Mouse (Mus musculus) heart, embryonic 14.5 days (tissue): Measurements from ENCODE around the gene Olfr70. TPM values are rescaled to one million over a fixed set of nuclear protein-coding genes. Genes with fewer than 3 reads are reported as not detected.

Source experiments
- ATAC-seq: fragments of 200-750 bp; cut with Nextera tagmentation; 2 replicates; pipeline ENCODE4 v1.8.0; 2017; ENCODE audit warnings: low read depth, moderate TSS enrichment; ENCODE audit not compliant: insufficient number of reproducible peaks, insufficient read depth, low FRiP score
- H3K27ac ChIP-seq, 2 experiments: fragments of 200-500 bp in 1 of 2; fragments of 300-500 bp in 1 of 2; sonication (generic) in 1 of 2; replicated peaks in 1 of 2; 2 replicates each; pipeline ENCODE4 v1.5.1; 2012 to 2014; ENCODE audit warnings: low read depth in 2 of 2, low read length in 2 of 2, control low read depth in 1 of 2, mild to moderate bottlenecking in 1 of 2, mixed read lengths in 1 of 2; ENCODE audit not compliant: control insufficient read depth in 1 of 2, insufficient read depth in 1 of 2
- H3K27me3 ChIP-seq: fragments of 300-500 bp; sonication (generic); 2 replicates; pipeline ENCODE4 v1.6.1; 2014; ENCODE audit warnings: mild to moderate bottlenecking, low read length, control low read depth; ENCODE audit not compliant: control insufficient read depth, insufficient read depth
- H3K36me3 ChIP-seq: fragments of 300-500 bp; sonication (generic); 2 replicates; pipeline ENCODE4 v1.6.1; 2014; ENCODE audit warnings: mild to moderate bottlenecking, control low read depth, low read length, mixed read lengths; ENCODE audit not compliant: control insufficient read depth, insufficient read depth
- H3K4me1 ChIP-seq, 2 experiments: fragments of 200-500 bp in 1 of 2; fragments of 300-500 bp in 1 of 2; sonication (generic) in 1 of 2; 2 replicates each; pipeline ENCODE4 v1.6.1; 2012 to 2014; ENCODE audit warnings: low read length in 2 of 2, control low read depth in 1 of 2, mixed read lengths in 1 of 2; ENCODE audit not compliant: control insufficient read depth in 2 of 2, insufficient read depth in 2 of 2
- H3K4me2 ChIP-seq: fragments of 300-500 bp; sonication (generic); 2 replicates; pipeline ENCODE4 v1.6.1; 2014; ENCODE audit warnings: mild to moderate bottlenecking, low read length
- H3K4me3 ChIP-seq, 2 experiments: fragments of 200-500 bp in 1 of 2; fragments of 300-500 bp in 1 of 2; sonication (generic) in 1 of 2; 2 replicates each; pipeline ENCODE4 v1.5.1; 2012 to 2014; ENCODE audit warnings: low read length in 2 of 2, mild to moderate bottlenecking in 2 of 2, control low read depth in 1 of 2, low read depth in 1 of 2, moderate library complexity in 1 of 2; ENCODE audit not compliant: control insufficient read depth in 1 of 2, insufficient read depth in 1 of 2
- H3K9ac ChIP-seq: fragments of 300-500 bp; sonication (generic); 2 replicates; pipeline ENCODE4 v1.6.1; 2014; ENCODE audit warnings: mild to moderate bottlenecking, low read length
- H3K9me3 ChIP-seq: fragments of 300-500 bp; sonication (generic); 2 replicates; pipeline ENCODE4 v1.6.1; 2016; ENCODE audit warnings: low read length, control low read depth; ENCODE audit not compliant: control insufficient read depth
- WGBS: fragments of 180-500 bp; shearing (Covaris S2); extraction: QIAGEN DNeasy Blood & Tissue Kit; methylation state at CpG from one replicate; pipeline ENCODE4 v1.1.7; 2014; 5-methylcytosine and 5-hydroxymethylcytosine counted together
- polyA plus RNA-seq: library from polyadenylated mRNA; unstranded; fragments of >200 nt; fragmentation: Nextera tagmentation; extraction: Ambion mirVana; gene quantifications from 2 replicates; pipeline ENCODE4 v1.2.1, GENCODE M21; 2014

The Olfr70 gene
- polyA plus RNA-seq, 1 experiment from 2014 or later = not detected

- Histone ChIP-seq H3K4me1 (peaks cover 12 to 26% of the 10 kb centered on the region in 2 experiments), H3K27me3 (peaks cover 21% of the 10 kb centered on the region), H3K36me3 (peaks cover under 1% of the 10 kb centered on the region; the same call in 1 of the 2 replicates), H3K4me3 (peak overlapping the region; percentile 71 to 73), H3K27ac (peak overlapping the region in 1 of 2 experiments; percentile 62; a peak in 2 of 4 replicates), H3K4me2 (peak overlapping the region; percentile 69), H3K9ac (peak overlapping the region; percentile 86), H3K9me3 (no peaks in the 10 kb centered on the region)
- ATAC-seq = peak; percentile 77
- 3% methylated on average over 20 of the region's 25 CpGs for WGBS
Observed at GRCm38 (mm10) chr4:43669428-43669794, 31.2 kb downstream of the Olfr70 start.

- Histone ChIP-seq H3K27ac (peak within 1 kb of the TSS in 1 of 2 experiments; percentile 62; a peak in 2 of 4 replicates), H3K9me3 (no peaks in the 10 kb centered on the region), H3K9ac (peak within 1 kb of the TSS; percentile 86), H3K4me2 (peak within 1 kb of the TSS; percentile 69), H3K4me1 (peaks cover 12 to 26% of the 10 kb centered on the region in 2 experiments), H3K4me3 (peak within 1 kb of the TSS; percentile 71 to 73), H3K27me3 (peaks cover 23% of the 10 kb centered on the region), H3K36me3 (no peaks in the 10 kb centered on the region; the same call in 1 of the 2 replicates)
- 1% methylated on average over 28 of the region's 41 CpGs for WGBS
- ATAC-seq = peak; percentile 89
Observed at GRCm38 (mm10) chr4:43668782-43669427, 31.7 kb downstream of the Olfr70 start, which contains the start of the genes Tmem8b and Fam221b. Gene Tmem8b (plus strand): TSS chr4:43668971. Gene Fam221b (minus strand): TSS chr4:43669145.

GRCm38 (mm10) chr4:43666412-43666811 is 34.2 kb downstream of the Olfr70 start:
- no peak overlapping the region for H3K9ac ChIP-seq
- no peak overlapping the region for H3K4me3 ChIP-seq
- no peak overlapping the region for H3K4me2 ChIP-seq
- H3K4me1 ChIP-seq = peaks cover 5 to 17% of the 10 kb centered on the region in 2 experiments; a peak in 3 of 4 replicates
- WGBS = 10% methylated on average over 4 of the region's 4 CpGs
- peaks cover 42% of the 10 kb centered on the region for H3K27me3 ChIP-seq
- H3K27ac ChIP-seq = no peak overlapping the region
- H3K36me3 ChIP-seq = no peaks in the 10 kb centered on the region
- no peaks in the 10 kb centered on the region for H3K9me3 ChIP-seq
- ATAC-seq = no peak

GRCm38 (mm10) chr4:43657146-43657545 is 43.5 kb downstream of the Olfr70 start:
- H3K27me3 ChIP-seq = peaks cover 7% of the 10 kb centered on the region
- ATAC-seq = no peak
- H3K4me2 ChIP-seq = peak overlapping the region; percentile 90
- H3K27ac ChIP-seq = peak overlapping the region in 1 of 2 experiments; percentile 95; a peak in 1 of 4 replicates
- peak overlapping the region in 1 of 2 experiments; percentile 84; a peak in 2 of 4 replicates for H3K4me3 ChIP-seq
- WGBS = 67% methylated on average over 4 of the region's 4 CpGs
- no peaks in the 10 kb centered on the region for H3K9me3 ChIP-seq
- no peaks in the 10 kb centered on the region for H3K36me3 ChIP-seq
- H3K9ac ChIP-seq = no peak overlapping the region
- H3K4me1 ChIP-seq = peaks cover 2 to 17% of the 10 kb centered on the region in 2 experiments; a peak in 2 of 4 replicates

GRCm38 (mm10) chr4:43656339-43657109 is 44.1 kb downstream of the Olfr70 start, which contains the start of gene Hint2:
Gene Hint2 (minus strand): TSS chr4:43656466.
- Histone ChIP-seq H3K9me3 (no peaks in the 10 kb centered on the region), H3K9ac (peak within 1 kb of the TSS; percentile 92), H3K27me3 (peaks cover 4% of the 10 kb centered on the region; the same call in 1 of the 2 replicates), H3K4me1 (peaks cover 2 to 17% of the 10 kb centered on the region in 2 experiments; a peak in 2 of 4 replicates), H3K4me3 (peak within 1 kb of the TSS; percentile 73 to 84), H3K27ac (peak within 1 kb of the TSS; percentile 80 to 95), H3K36me3 (0 out of 2 replicates have a peak, but pooled peaks cover 2% of the 10 kb centered on the region), H3K4me2 (peak within 1 kb of the TSS; percentile 90)
- WGBS = 1% methylated on average over 34 of the region's 34 CpGs
- ATAC-seq = peak; percentile 93

- Histone ChIP-seq H3K4me2 (peak overlapping the region; percentile 90), H3K27me3 (peaks cover 4% of the 10 kb centered on the region; the same call in 1 of the 2 replicates), H3K9ac (peak overlapping the region; percentile 92), H3K27ac (peak overlapping the region; percentile 80 to 95), H3K4me1 (peaks cover 2 to 17% of the 10 kb centered on the region in 2 experiments; a peak in 2 of 4 replicates), H3K4me3 (peak overlapping the region; percentile 73 to 84), H3K36me3 (0 out of 2 replicates have a peak, but pooled peaks cover 5% of the 10 kb centered on the region), H3K9me3 (no peaks in the 10 kb centered on the region)
- ATAC-seq = peak; percentile 22
- 5% methylated on average over 34 of the region's 34 CpGs for WGBS
Observed at GRCm38 (mm10) chr4:43655656-43656338, 44.8 kb downstream of the Olfr70 start.
